Mouse (Mus musculus) liver, embryonic 15.5 days (tissue): ENCODE data around the gene Arhgap31. TPM values are rescaled to one million over a fixed set of nuclear protein-coding genes. Genes with fewer than 3 reads are reported as not detected.
A peak's percentile ranks its signal among the peaks of the same experiment; 100 is the strongest.

Experiments
- ATAC-seq: fragments of 200-750 bp; cut with Nextera tagmentation; 2 replicates; pipeline ENCODE4 v1.8.0; 2017; ENCODE audit warnings: moderate number of reproducible peaks, mild to moderate bottlenecking, moderate library complexity; ENCODE audit not compliant: insufficient read depth
- H3K27ac ChIP-seq: fragments of 300-500 bp; sonication (generic); replicated peaks from 2 replicates; pipeline ENCODE4 v1.5.1; 2015; ENCODE audit warnings: mild to moderate bottlenecking, inconsistent platforms
- H3K27me3 ChIP-seq: fragments of 300-500 bp; sonication (generic); 2 replicates; pipeline ENCODE4 v1.6.1; 2015; ENCODE audit warnings: mild to moderate bottlenecking, inconsistent platforms
- H3K36me3 ChIP-seq: fragments of 300-500 bp; sonication (generic); replicated peaks from 2 replicates; pipeline ENCODE4 v1.6.1; 2015; ENCODE audit warnings: moderate library complexity, mild to moderate bottlenecking, inconsistent platforms
- H3K4me1 ChIP-seq: fragments of 300-500 bp; sonication (generic); replicated peaks from 2 replicates; pipeline ENCODE4 v1.6.1; 2015; ENCODE audit warnings: inconsistent platforms
- H3K4me2 ChIP-seq: fragments of 300-500 bp; sonication (generic); 2 replicates; pipeline ENCODE4 v1.6.1; 2015; ENCODE audit warnings: moderate library complexity, mild to moderate bottlenecking, inconsistent platforms
- H3K4me3 ChIP-seq: fragments of 300-500 bp; sonication (generic); replicated peaks from 2 replicates; pipeline ENCODE4 v1.5.1; 2015; ENCODE audit warnings: mild to moderate bottlenecking, inconsistent platforms
- H3K9ac ChIP-seq: fragments of 300-500 bp; sonication (generic); 2 replicates; pipeline ENCODE4 v1.6.1; 2015; ENCODE audit warnings: moderate library complexity, mild to moderate bottlenecking, inconsistent platforms
- H3K9me3 ChIP-seq: fragments of 300-500 bp; sonication (generic); replicated peaks from 2 replicates; pipeline ENCODE4 v1.6.1; 2016; ENCODE audit warnings: inconsistent platforms
- WGBS: fragments of 180-500 bp; shearing (Covaris S2); methylation state at CpG from one replicate; pipeline ENCODE4 v1.1.7; 2015; ENCODE audit warnings: mixed read lengths; ENCODE audit not compliant: insufficient replicate concordance; 5-methylcytosine and 5-hydroxymethylcytosine counted together
- polyA plus RNA-seq: library from polyadenylated mRNA; unstranded; fragments of >200 nt; fragmentation: Nextera tagmentation; extraction: Ambion mirVana; gene quantifications from 2 replicates; pipeline ENCODE4 v1.2.1, GENCODE M21; 2015

Gene Arhgap31
- polyA plus RNA-seq, 1 experiment from 2014 or later = 1.5 TPM

- 38% methylated on average over 2 of the region's 2 CpGs for WGBS
- no peak overlapping the region for H3K4me2 ChIP-seq
- no peaks in the 10 kb centered on the region for H3K36me3 ChIP-seq
- no peak overlapping the region for H3K4me3 ChIP-seq
- no peak overlapping the region for H3K27ac ChIP-seq
- no peaks in the 10 kb centered on the region for H3K4me1 ChIP-seq
- no peaks in the 10 kb centered on the region for H3K27me3 ChIP-seq
- ATAC-seq = no peak
- H3K9me3 ChIP-seq = no peaks in the 10 kb centered on the region
- H3K9ac ChIP-seq = no peak overlapping the region
These were observed 90.8 kb downstream of the Arhgap31 start for GRCm38 (mm10) chr16:38622283-38622682.

DNA sequence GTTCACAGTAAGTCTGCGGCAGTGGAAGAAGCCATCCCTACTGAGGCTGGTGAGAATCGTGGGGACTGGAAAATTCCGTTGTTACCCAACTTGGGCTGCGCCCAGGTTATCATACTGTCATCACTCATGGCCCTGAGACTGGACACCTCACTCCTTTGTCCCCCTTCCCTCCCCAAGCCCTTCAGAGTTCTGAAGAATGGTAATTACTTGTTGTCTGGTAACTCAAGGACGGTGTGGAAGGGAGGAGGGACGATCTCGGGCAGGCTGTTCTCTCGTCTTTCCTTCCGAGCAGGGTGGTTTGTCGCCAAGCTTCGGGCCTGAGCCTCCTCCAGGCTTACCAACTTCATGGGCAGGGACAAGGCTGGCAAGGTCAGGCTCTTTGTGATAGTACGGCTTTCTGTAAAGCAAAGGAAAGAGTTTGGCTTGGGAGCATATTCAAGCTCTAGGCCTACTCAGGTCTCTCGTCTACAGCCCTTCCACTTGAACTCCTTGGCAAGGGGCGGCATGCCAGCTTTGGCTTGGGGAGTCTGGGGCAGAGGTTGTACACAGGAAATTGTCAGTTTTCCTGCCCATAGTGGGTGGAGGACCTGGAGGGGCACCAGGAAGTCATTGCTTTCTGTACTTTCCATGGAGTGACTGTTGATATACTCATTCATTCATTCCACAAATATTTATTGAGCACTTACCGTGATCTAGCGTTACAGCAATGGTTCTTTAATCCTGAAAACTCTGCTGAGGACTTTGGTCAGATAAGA, 92.2 kb downstream of the Arhgap31 start:
- H3K4me2 ChIP-seq = no peak overlapping the region
- no peak overlapping the region for H3K4me3 ChIP-seq
- H3K27ac ChIP-seq = no peak overlapping the region
- H3K9ac ChIP-seq = no peak overlapping the region
- no peaks in the 10 kb centered on the region for H3K4me1 ChIP-seq
- H3K27me3 ChIP-seq = no peaks in the 10 kb centered on the region
- H3K36me3 ChIP-seq = no peaks in the 10 kb centered on the region
- H3K9me3 ChIP-seq = no peaks in the 10 kb centered on the region
- WGBS = 75% methylated on average over 16 of the region's 16 CpGs
- no peak for ATAC-seq

DNA sequence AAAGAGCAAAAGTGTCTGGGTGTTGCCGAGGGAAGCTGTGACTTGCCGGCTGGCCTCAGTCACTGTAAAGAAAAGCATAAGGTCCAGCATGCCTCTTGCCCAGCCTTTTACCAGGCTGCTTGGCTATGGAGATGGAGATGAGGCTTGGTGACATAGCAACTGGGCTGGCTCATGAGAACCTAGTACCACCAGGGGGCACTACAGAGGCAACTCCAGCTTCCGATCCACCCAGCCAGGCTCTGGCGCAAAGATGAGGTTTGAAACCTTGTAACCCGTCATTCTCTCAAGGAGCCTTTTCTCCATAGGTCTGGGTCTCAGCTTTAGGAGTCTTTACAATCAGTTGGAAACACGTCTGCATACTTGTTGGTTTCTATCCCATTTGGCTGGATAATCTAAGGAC, 94.0 kb downstream of the Arhgap31 start:
- Histone ChIP-seq H3K27me3 (no peaks in the 10 kb centered on the region), H3K9me3 (no peaks in the 10 kb centered on the region), H3K9ac (no peak overlapping the region), H3K4me2 (no peak overlapping the region), H3K4me3 (no peak overlapping the region), H3K27ac (no peak overlapping the region), H3K4me1 (no peaks in the 10 kb centered on the region), H3K36me3 (no peaks in the 10 kb centered on the region)
- ATAC-seq = no peak
- WGBS = 22% methylated on average over 6 of the region's 6 CpGs

- H3K9ac ChIP-seq = no peak overlapping the region
- H3K9me3 ChIP-seq = no peaks in the 10 kb centered on the region
- H3K4me1 ChIP-seq = no peaks in the 10 kb centered on the region
- no peaks in the 10 kb centered on the region for H3K27me3 ChIP-seq
- no peak overlapping the region for H3K4me2 ChIP-seq
- ATAC-seq = no peak
- no peak overlapping the region for H3K4me3 ChIP-seq
- H3K36me3 ChIP-seq = no peaks in the 10 kb centered on the region
- 73% methylated on average over 13 of the region's 13 CpGs for WGBS
- H3K27ac ChIP-seq = no peak overlapping the region
These were observed 95.1 kb downstream of the Arhgap31 start for GRCm38 (mm10) chr16:38617977-38618376.

- WGBS = 74% methylated on average over 6 of the region's 6 CpGs
- H3K4me2 ChIP-seq = no peak overlapping the region
- no peaks in the 10 kb centered on the region for H3K4me1 ChIP-seq
- no peaks in the 10 kb centered on the region for H3K9me3 ChIP-seq
- no peak overlapping the region for H3K9ac ChIP-seq
- ATAC-seq = no peak
- H3K36me3 ChIP-seq = no peaks in the 10 kb centered on the region
- no peak overlapping the region for H3K27ac ChIP-seq
- no peaks in the 10 kb centered on the region for H3K27me3 ChIP-seq
- H3K4me3 ChIP-seq = no peak overlapping the region
These were observed 99.4 kb downstream of the Arhgap31 start for GRCm38 (mm10) chr16:38613646-38614045.

DNA sequence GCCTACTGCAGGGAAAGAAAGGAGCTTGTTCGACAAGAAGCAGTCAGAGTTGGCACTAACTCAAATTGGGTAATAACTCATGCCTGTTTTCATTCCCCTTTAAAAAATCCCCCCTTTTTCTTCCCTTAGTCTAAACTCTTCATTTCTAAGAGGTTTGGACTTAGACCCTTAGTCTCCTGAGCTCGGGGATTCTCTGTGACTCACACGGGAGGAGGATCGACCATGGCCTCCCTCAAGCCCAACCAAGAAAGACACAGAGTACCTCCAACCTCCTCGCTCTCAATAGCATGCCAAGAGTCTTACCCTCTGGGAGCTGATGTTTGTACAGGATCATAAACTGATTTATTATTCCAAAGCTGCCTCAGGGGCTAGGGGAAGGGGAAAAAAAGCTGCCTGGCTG, 100.4 kb downstream of the Arhgap31 start:
- WGBS = 61% methylated on average over 5 of the region's 5 CpGs
- Histone ChIP-seq H3K27me3 (no peaks in the 10 kb centered on the region), H3K9me3 (no peaks in the 10 kb centered on the region), H3K4me2 (no peak overlapping the region), H3K4me1 (no peaks in the 10 kb centered on the region), H3K36me3 (no peaks in the 10 kb centered on the region), H3K27ac (no peak overlapping the region), H3K9ac (no peak overlapping the region), H3K4me3 (no peak overlapping the region)
- ATAC-seq = no peak

GRCm38 (mm10) chr16:38609092-38609491, 104.0 kb downstream of the Arhgap31 start:
- no peaks in the 10 kb centered on the region for H3K9me3 ChIP-seq
- ATAC-seq = no peak
- H3K36me3 ChIP-seq = no peaks in the 10 kb centered on the region
- no peak overlapping the region for H3K27ac ChIP-seq
- H3K4me3 ChIP-seq = no peak overlapping the region
- H3K4me2 ChIP-seq = no peak overlapping the region
- no peaks in the 10 kb centered on the region for H3K27me3 ChIP-seq
- no peak overlapping the region for H3K9ac ChIP-seq
- WGBS = 69% methylated on average over 18 of the region's 18 CpGs
- H3K4me1 ChIP-seq = no peaks in the 10 kb centered on the region

- Histone ChIP-seq H3K4me1 (no peaks in the 10 kb centered on the region), H3K36me3 (no peaks in the 10 kb centered on the region), H3K9ac (no peak overlapping the region), H3K27me3 (no peaks in the 10 kb centered on the region), H3K4me2 (no peak overlapping the region), H3K27ac (no peak overlapping the region), H3K4me3 (no peak overlapping the region), H3K9me3 (no peaks in the 10 kb centered on the region)
- WGBS = 71% methylated on average over 12 of the region's 12 CpGs
- no peak for ATAC-seq
These were observed 104.4 kb downstream of the Arhgap31 start for GRCm38 (mm10) chr16:38608687-38609086.

- Histone ChIP-seq H3K9ac (no peak overlapping the region), H3K27me3 (no peaks in the 10 kb centered on the region), H3K9me3 (no peaks in the 10 kb centered on the region), H3K36me3 (no peaks in the 10 kb centered on the region), H3K4me2 (no peak overlapping the region), H3K4me1 (no peaks in the 10 kb centered on the region), H3K27ac (no peak overlapping the region), H3K4me3 (no peak overlapping the region)
- 58% methylated on average over 7 of the region's 7 CpGs for WGBS
- ATAC-seq = no peak
These were observed 106.6 kb downstream of the Arhgap31 start for GRCm38 (mm10) chr16:38606509-38606908.

- Histone ChIP-seq H3K4me1 (no peaks in the 10 kb centered on the region), H3K9ac (no peak overlapping the region), H3K27me3 (no peaks in the 10 kb centered on the region), H3K9me3 (no peaks in the 10 kb centered on the region), H3K4me3 (no peak overlapping the region), H3K27ac (no peak overlapping the region), H3K36me3 (no peaks in the 10 kb centered on the region), H3K4me2 (peak overlapping the region; percentile 18; the same call in 1 of the 2 replicates)
- 52% methylated on average over 11 of the region's 11 CpGs for WGBS
- no peak for ATAC-seq
These were observed 109.9 kb downstream of the Arhgap31 start for GRCm38 (mm10) chr16:38602989-38603804.

GRCm38 (mm10) chr16:38598986-38599680, 113.9 kb downstream of the Arhgap31 start:
- WGBS = 52% methylated on average over 11 of the region's 11 CpGs
- Histone ChIP-seq H3K9me3 (no peaks in the 10 kb centered on the region), H3K27ac (no peak overlapping the region), H3K4me1 (no peaks in the 10 kb centered on the region), H3K27me3 (no peaks in the 10 kb centered on the region), H3K4me3 (no peak overlapping the region), H3K36me3 (no peaks in the 10 kb centered on the region), H3K4me2 (no peak overlapping the region), H3K9ac (no peak overlapping the region)
- no peak for ATAC-seq
